Mouse (Mus musculus) kidney, postnatal 25 days (tissue): ENCODE measurements at regions not wholly inside any gene's neighbourhood (a gene's known extent, or its start where the extent isn't known, plus 50 kb on each side); places are given as distances from the start of the nearest gene placed in this dataset.

Experiments used
- DNase-seq, 2 experiments: peaks; one replicate each; pipeline ENCODE4 v3.0.0; 2021; ENCODE audit warnings: mixed read lengths in 2 of 2

DNA sequence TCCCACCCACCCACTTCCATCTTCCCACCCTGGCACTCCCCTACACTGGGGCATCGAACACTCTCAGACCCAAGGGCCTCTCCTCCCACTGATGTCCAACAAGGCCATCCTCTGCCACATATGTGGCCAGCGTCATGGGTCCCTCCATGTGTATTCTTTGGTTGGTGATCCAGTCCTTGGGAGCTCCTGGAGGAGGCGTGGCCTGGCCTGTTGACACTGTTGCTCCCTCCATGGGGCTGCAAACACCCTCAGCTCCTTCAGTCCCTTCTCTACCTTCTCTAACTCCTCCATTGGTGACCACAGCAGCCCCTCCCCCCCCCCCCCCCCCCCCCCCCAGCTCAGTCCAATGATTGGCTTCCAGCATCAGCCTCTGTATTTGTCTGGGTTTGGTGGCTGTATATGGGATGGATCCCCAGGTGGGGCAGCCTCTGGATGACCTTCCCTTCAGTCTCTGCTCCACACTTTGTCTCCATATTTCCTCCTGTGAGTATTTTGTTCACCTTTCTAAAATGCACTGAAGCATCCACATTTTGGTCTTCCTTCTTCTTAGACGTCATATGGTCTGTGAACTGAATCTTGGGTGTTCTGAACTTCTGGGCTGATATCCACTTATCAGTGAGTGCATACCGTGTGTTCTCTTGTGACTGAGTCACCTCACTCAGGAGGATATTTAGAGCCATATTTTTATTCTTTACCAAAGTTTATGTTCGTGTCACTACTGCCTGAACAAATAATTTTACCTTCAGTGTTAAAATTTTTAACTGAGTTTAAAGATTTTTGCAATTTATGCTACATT is 82.1 kb upstream of the Tnp1 start:
- DNase-seq: no peak

GRCm38 (mm10) chr1:73089636-73090035 is 73.9 kb upstream of the Tnp1 start:
- DNase-seq: no peak

DNA sequence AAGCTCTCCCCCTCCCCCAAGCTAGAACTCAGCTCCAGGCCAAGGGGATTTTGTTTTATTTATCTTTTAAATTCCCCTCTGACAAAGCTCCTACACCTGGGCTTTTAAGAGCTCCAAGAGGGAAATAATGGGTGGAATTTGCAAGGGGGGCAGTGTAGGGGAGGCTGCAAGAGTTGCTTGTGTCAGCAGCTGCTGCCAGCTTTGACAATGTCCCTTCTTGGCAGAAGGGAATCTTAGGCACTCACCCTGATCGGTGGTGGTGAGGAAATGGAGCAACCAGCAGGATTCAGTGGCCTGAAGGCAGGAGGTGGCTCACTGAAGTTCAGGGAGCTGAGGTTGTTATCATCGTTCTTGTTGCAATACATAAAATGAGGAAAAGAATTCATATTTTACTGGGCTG is 72.8 kb upstream of the Tnp1 start:
- DNase-seq: no peak

DNA sequence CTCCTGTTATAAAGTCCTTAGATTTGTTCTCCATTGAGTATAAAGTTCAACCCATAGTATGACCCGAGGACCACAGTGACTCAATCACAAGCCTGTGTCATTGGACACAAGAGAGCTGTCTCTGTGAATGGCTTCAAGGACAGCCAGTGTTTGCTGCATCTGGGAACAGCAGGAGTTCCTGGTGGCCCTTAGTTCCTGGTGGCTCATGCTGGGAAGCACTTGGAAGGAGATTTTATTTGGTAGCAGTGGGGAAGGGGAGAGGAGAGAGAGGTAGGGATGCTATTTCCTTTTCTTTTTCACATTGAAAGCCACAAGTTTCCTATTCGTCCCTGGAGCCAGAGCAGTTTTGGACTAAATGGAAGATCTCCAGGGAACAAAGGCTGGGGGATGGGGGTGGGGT is 69.2 kb upstream of the Tnp1 start:
- no peak for DNase-seq

DNA sequence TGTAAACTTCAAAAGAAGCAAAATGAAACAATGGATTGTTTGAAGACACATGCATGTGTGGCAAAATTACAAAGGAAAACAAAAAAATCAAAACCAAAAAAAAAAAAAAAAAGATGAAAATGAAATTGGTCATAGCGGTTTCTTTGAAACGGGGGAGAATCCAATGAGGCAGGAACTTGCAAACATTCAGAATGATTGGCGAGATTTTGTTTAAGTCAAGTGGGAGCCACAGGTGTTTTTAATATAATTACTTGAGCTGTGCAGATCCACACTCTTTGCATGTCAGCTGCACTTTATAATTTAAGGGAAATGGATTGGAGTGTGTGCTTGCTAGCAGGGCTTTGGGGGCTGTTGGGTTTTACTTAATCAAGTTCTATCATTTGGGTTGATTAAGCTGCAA is 67.7 kb upstream of the Tnp1 start:
- DNase-seq: no peak

- DNase-seq: no peak
These were observed 63.8 kb upstream of the Tnp1 start for GRCm38 (mm10) chr1:73079518-73079917.

- no peak for DNase-seq
These were observed 61.4 kb upstream of the Tnp1 start for GRCm38 (mm10) chr1:73077156-73077555.

DNA sequence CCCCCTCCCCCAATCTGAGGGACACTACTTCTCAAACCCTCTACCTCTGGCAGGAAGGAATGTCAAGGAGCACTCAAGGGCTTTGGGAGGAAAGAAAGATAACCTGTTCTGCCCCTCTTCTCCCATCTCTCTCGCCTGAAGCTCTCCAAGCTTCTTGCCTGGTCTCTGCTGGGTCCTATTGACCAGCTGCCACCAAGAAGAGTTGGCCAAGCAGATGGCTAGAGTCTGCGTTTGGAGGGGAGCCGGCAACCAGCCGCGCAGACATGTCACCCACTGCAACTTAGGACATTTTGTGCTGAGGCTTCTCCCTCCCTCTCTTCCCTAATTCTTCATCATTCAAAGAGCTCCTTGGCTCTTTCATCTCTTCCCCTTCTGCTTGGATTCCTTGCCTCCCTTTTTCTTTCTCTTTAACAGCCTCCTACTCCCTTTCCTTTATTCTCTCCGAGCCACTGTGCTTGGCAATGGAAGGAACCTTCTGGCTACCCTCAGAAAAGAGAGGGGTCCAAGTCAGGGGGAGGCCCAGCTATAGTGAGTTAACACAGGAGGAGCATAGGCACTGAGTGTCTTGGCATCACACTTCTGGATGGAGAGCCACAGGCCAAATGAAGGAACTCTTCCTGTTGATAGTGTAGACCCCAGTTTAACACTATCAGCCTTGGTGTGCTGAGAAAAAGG is 60.1 kb upstream of the Tnp1 start:
- no peak for DNase-seq

DNA sequence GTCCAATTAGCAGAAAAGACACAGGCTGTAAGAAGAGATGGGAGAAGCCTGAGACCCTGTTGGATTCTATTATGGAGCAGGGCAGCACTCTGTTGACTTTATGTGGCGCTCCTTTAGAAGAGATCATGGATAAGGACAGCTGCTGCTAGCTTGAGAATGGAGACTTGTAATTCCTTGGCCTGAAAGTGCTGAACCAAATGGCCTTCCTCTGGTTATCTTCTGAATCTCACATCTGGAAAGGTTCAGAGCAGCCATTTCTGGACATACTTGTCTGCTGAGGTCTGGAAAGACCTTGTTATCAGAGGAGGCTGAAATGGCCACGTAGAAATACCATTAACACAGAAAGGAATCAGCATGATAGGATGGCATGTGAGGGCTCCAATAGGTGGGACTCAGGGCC is 59.5 kb upstream of the Tnp1 start:
- no peak for DNase-seq

- DNase-seq: no peak
These were observed 58.8 kb upstream of the Tnp1 start for GRCm38 (mm10) chr1:73074525-73074924.

DNA sequence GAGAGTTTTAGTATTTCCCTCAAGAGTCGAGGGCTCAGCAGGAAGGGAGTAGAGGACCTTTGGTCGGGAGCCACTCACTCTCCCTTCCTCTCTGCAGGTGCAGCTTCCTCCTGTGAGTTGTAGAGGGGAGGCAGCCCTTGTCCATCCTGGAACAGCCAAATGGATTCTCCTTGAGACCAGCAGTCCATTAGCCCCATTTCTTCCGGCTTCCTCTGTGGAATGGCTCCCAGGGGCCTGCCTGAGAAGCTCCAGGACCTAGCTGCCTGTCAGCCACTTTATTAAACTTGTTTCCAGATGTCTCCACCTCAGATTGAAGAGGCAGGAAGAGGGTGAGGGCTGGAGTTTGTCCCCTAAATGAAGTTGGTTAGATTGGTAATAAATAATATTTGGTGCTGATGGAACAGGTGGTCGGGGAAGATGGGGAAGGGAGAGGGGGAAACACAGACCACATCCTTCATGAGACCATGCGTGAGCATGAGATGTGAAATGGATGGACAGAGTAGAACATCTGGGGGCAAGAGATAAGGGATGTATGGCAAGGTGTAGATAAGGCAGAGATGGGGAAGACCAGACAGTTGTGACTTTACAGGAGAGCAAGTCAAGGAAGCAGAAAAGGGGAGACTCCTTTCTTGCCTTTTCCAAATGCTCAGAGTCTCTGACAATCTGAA is 56.7 kb upstream of the Tnp1 start:
- DNase-seq: no peak

DNA sequence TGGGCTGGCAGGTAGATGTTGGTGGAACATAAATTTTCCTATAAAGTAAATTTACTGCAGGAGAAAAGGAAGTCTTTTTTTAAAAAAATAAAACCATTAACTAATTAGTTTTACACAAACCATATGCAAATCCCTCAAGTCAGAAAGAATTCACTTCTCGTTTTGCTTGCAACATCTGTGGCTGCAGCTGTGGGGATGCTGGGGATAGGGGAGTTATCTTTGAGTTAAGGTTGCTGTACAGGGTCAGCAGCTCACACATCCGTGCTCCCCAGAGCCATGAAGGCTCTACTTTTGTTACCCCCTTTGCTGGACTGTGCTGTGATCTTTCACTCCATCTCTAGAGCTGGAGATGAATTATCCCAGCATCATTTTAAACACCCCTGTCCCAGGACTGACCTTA is 54.4 kb upstream of the Tnp1 start:
- DNase-seq: no peak
